Mouse (Mus musculus) NIH3T3 (cell line): ENCODE results near the gene Palm.

Experiments used
- DNase-seq: peaks from one replicate; pipeline ENCODE4 v3.0.0-alpha.2; 2012; ENCODE audit warnings: low read depth

The Palm gene

DNA sequence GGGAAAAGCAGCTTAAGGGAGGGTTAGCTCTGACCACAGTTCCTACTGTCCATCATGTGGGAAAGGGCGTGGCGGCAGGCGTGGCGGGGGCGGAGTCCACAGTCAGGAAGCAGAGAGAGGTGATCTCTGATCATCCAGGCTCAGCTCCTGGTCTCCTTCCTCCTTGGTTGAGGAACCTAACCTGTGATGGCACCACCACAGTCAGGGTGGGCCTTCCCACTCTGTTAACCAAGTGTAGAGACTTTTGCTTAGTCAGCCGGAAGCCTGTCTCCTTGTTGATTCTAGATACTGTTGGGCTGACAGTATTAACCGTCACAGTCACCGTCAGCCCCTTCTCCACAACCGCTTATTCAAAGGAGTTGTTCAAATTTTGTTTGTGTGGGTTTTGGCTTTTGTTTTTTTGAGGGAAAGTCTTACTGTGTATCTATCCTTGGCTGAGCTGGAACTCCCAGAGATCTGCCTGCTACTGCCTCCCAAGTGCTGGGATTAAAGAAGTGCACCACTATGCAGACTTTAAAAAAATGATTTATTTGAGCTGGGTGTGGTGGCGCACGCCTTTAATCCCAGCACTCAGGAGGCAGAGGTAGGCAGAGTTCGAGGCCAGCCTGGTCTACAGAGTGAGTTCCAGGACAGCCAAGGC lies 5.0 kb downstream of the Palm start:
- no peak for DNase-seq

DNA sequence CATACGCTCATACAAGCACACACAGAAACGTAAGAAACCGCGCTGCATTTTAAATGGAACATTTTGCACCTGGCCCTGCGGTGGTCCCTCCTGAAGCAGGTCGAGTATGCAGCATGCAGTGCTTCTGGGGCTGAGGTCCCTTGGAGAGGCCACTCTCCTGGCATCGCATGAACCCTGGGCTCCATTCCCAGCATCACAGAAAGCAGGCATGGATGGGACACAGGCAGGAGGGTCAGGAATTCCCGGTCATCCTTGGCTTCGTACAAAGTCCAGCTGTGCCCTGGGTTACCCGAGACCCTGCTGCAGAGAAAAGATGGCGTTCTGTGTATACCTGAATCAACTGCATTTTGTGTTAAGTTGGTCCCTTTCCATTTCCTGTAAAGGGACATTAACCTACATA lies 7.1 kb downstream of the Palm start:
- no peak for DNase-seq

- DNase-seq = peak; percentile 60
Measured at GRCm38 (mm10) chr10:79801837-79802236, 8.5 kb downstream of the Palm start.

- peak; percentile 90 for DNase-seq
Measured at GRCm38 (mm10) chr10:79802331-79802971, 9.1 kb downstream of the Palm start.

GRCm38 (mm10) chr10:79803716-79804323 lies 10.4 kb downstream of the Palm start:
- no peak for DNase-seq

- no peak for DNase-seq
Measured at GRCm38 (mm10) chr10:79805636-79806035, 12.3 kb downstream of the Palm start.

DNA sequence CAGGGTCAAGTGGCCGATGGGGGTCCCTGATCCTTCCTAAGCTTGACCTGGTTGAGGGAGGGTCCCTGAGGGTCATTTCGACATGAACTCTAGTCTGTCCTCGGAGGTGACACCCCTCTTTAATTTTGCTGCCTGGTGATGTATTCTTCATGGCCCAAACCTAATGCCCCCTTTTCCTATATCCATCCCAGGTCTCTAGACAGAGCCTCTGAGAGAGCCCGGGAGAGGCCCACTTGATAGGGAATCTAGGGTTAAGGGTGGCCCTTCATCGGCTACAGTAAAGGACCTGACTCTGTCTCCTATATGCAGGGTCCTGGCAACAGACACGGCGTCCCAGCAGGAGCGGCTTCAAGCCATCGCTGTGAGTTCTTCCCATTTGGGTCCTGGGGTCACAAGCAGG lies 13.0 kb downstream of the Palm start:
- no peak for DNase-seq

GRCm38 (mm10) chr10:79806972-79807371 lies 13.6 kb downstream of the Palm start:
- peak; percentile 35 for DNase-seq

DNA sequence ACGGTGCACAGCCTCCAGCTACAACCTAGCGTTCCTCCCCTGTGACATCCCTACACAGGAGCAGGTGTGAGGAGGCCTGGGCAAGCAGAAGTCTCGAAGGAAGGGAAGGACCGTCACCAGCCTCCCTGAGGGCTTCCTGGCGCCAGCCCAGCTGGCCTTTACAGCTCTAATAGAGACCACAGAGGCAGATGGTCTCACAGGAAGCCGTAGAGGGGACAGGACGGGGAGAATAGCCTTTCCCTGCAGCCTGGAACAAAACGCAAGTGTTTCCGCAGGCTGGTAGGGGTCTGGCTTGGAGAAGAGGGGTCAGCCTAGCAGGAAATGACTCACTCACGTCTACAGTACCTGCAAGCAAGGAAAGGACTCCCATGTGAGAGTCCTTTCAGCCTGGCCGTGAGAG lies 14.5 kb downstream of the Palm start:
- no peak for DNase-seq

- DNase-seq = no peak
Measured at GRCm38 (mm10) chr10:79808728-79809127, 15.4 kb downstream of the Palm start.

DNA sequence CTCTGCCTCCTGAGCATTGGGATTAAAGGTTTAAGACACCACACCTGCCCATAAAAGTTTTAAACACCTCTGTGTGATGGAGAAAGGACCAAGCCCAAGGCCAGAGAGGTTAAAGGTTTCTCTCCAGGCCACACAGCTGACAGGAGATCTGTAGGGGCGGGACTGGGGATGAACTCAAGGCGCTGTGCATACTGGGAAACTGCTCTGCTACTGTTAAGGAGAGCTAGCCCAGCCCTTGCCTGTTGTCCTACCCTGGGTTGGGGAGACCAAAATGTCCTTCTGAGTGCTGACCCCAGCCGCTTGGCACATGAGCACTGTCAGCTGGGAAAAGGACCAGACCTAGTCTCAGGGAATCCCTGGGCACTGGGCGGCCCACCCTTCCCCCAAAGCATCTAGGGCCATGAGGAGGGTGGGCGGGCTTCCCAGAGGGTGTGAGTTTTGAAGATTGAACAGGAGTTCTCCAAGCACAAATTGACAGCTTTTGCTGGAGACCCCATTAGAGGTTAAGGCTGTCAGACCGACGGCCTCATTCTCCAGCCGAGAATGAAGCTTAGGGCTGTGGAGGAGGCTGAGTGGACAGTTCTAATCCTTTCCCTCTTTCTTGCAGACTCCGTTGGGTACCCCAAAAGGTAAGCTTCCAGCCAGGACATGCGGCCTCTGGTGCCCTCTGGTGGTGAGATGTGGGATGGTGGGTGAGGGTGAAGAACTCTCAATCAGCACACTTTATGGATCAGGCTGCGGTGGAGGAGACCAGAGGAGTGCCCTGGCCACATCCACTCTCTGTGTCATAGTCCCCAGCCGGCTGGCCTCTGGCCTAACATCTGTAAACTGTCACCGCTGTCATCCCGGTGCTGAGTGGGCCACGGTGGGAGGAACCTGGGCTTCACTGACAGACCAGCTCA lies 18.6 kb downstream of the Palm start:
- DNase-seq = peak; percentile 91

- no peak for DNase-seq
Measured at GRCm38 (mm10) chr10:79814271-79814842, 21.0 kb downstream of the Palm start.

DNA sequence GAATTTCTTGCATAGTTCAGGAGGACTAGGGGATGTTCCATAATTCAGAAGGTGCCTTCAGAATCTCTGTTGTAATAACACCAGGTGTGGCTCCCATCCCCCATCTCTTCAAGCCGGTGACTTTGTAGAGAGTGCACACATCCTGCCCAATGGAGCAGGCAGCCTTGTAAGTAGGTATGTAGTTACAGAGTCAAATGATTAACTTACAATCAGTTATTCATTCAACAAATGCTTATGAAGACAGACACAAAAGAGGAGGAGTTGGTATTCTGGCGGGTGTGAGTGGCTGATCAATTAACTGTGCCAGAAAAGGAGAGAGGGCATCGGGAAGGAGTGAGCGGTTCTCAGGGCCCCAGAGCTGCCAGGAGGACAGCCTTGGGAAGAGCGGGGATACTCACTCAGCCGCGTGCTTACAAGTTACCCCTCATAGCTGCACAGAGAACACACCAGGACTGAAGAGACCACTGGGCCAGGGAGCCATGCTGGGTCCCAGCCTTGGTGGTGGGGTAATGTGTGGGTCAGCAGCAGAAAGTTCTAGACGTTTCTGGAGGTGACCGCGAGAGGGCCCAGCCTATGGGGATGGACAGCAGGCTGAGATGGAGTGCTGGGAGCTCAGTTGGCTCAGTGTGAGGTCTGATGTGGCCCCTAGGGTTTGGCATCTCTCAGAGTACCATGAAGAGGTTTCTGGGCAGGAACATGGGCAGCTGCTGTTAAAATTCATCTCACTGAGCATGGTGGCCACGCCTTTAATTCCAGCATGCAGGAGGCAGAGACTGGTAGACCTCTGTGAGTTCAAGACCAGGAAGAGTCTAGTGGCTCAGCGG lies 22.5 kb downstream of the Palm start:
- no peak for DNase-seq

GRCm38 (mm10) chr10:79817111-79817510 lies 23.7 kb downstream of the Palm start:
- peak; percentile 34 for DNase-seq

GRCm38 (mm10) chr10:79818225-79818624 lies 24.9 kb downstream of the Palm start:
- DNase-seq = no peak

DNA sequence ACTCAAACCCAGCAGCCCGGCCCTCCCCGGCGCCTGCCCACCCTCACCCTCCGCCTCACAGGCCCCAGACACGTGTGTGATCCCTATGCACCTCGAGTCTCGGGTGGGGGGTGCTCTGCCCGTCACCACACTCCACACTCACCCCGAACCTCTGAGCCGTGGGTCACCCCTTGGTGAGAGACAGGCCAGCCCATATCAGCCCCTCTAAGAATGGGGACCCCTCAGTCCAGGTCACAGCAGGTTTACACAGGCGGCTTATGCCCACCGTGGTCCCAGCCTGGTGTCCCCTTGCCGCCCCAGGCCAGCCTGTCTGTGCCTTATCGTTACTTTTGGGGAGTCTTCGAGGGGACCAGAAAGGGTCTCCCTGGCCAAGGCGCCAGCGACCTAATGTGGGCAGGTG lies 26.2 kb downstream of the Palm start:
- DNase-seq = no peak

GRCm38 (mm10) chr10:79820277-79820676 lies 26.9 kb downstream of the Palm start:
- DNase-seq = no peak

DNA sequence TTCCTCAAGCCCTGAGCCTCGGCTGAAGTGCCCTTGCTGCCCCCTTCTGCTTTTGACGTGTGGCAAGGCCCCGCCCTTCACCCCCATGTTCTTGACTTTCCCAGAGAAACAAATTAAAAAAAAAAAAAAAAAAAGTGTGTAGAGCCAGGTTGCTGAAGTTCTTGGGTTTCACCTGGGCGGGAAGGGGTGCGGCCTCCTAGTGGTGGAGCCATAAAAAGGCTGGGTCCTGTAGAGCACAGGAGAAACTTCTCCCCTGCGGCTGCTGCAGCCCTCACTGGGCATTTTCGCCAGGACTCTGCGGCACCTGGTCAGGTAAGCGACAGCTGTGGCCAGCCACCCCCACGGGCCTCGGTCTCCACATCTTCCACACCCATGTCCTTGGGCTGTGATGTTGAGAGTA lies 27.4 kb downstream of the Palm start, which contains the start of gene Misp:
Gene Misp (plus strand): TSS at position 208 of the 400 bp plus-strand sequence.
- DNase-seq = no peak

GRCm38 (mm10) chr10:79821731-79822130 lies 28.4 kb downstream of the Palm start:
- DNase-seq = no peak

GRCm38 (mm10) chr10:79822372-79822771 lies 29.0 kb downstream of the Palm start:
- DNase-seq = no peak

DNA sequence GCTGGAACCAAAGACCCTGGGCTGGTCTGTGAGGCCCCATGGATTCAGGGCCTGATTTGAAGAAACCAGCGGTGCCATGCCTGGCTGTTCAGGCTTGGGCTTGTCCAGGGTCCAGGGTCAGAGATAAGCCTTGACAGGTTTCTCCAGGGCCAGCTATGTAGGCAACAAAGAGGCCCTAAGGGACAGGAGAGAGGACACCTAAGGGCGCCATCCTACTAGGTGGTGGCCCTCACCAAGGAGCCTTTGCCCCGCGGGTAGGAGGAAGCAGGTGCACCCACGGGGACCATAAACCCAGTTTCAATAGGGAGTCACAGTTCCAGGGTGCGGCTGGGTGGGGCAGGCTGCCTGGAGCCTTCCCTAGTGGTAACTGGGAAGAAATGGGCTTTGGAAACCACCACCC lies 29.6 kb downstream of the Palm start:
- DNase-seq = no peak
